Mouse (Mus musculus) thymus, adult 2 months (tissue): ENCODE measurements around the gene Banf1.

Experiments used
- CTCF ChIP-seq: fragments of 200-500 bp; IDR thresholded peaks from 2 replicates; pipeline ENCODE4 v1.5.1; 2012; ENCODE audit warnings: mild to moderate bottlenecking, control low read depth, low read length, moderate library complexity, borderline replicate concordance; ENCODE audit not compliant: control insufficient read depth, poor library complexity, insufficient read depth; ENCODE audit errors: extremely low read depth
- POLR2A ChIP-seq: fragments of 200-500 bp; IDR thresholded peaks from 2 replicates; pipeline ENCODE4 v1.6.1; 2012; ENCODE audit warnings: mild to moderate bottlenecking, low read length, control low read depth, moderate library complexity; ENCODE audit not compliant: control insufficient read depth, poor library complexity, insufficient read depth; ENCODE audit errors: extremely low read depth

- TF ChIP-seq POLR2A, result no peak
- TF ChIP-seq CTCF, result no peak
Measured at GRCm38 (mm10) chr19:5337975-5338374, 29.0 kb downstream of the Banf1 start.
